Mouse (Mus musculus) testis, adult 2 months (tissue): ENCODE data around the gene Tpst1.

Experiments used
- CTCF ChIP-seq: fragments of 200-500 bp; IDR thresholded peaks from 2 replicates; pipeline ENCODE4 v1.5.1; 2012; ENCODE audit warnings: low read depth, mild to moderate bottlenecking, inconsistent platforms, low read length, moderate library complexity; ENCODE audit not compliant: control insufficient read depth, insufficient read depth, insufficient replicate concordance
- POLR2A ChIP-seq: fragments of 200-500 bp; IDR thresholded peaks from 2 replicates; pipeline ENCODE4 v1.6.1; 2012; ENCODE audit warnings: low read depth, mild to moderate bottlenecking, inconsistent platforms, low read length, moderate library complexity; ENCODE audit not compliant: control insufficient read depth

DNA sequence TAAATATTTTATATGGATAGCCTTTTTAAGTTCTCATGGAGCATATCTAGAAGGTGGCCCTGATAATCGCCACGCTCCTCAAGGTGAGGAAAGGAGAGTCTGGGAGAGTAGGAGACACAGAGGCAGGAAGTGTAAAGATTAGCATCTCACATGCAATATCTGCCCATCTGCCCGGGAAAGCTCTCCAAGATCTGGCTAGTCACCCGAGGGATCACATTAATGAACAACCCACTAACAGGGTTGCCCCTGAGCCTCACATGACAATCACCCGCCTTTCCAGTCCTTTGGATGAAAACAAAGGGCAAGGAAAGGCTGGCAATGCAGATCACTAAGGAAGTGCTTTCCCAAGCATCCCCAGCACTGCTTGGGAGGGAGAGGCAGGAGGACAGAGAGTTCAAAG lies 46.0 kb upstream of the Tpst1 start:
- TF ChIP-seq CTCF (no peak), POLR2A (no peak)
